Mouse (Mus musculus) ovary, postnatal 10 days (tissue): ENCODE data around the gene Nrgn.

Source experiments
- DNase-seq: peaks from one replicate; pipeline ENCODE4 v3.0.0; 2022; ENCODE audit warnings: low spot score

Nrgn gene

GRCm38 (mm10) chr9:37530031-37530887, 22.4 kb downstream of the Nrgn start:
- DNase-seq: no peak

- DNase-seq: no peak
These were observed 24.3 kb downstream of the Nrgn start for GRCm38 (mm10) chr9:37528225-37528970.

- DNase-seq: no peak
These were observed 25.1 kb downstream of the Nrgn start, which contains the start of gene Esam for GRCm38 (mm10) chr9:37527396-37528224. TSS of gene Esam (plus strand) at chr9:37528078.

- no peak for DNase-seq
These were observed 26.0 kb downstream of the Nrgn start for GRCm38 (mm10) chr9:37526443-37527395.

GRCm38 (mm10) chr9:37525461-37525860, 27.2 kb downstream of the Nrgn start:
- no peak for DNase-seq

GRCm38 (mm10) chr9:37519995-37520394, 32.7 kb downstream of the Nrgn start:
- no peak for DNase-seq

- no peak for DNase-seq
These were observed 33.7 kb downstream of the Nrgn start for GRCm38 (mm10) chr9:37518991-37519390.

GRCm38 (mm10) chr9:37517467-37517866, 35.2 kb downstream of the Nrgn start:
- no peak for DNase-seq

GRCm38 (mm10) chr9:37514456-37514855, 38.2 kb downstream of the Nrgn start:
- no peak for DNase-seq

GRCm38 (mm10) chr9:37512097-37512496, 40.6 kb downstream of the Nrgn start:
- no peak for DNase-seq

- DNase-seq: no peak
These were observed 46.7 kb downstream of the Nrgn start for GRCm38 (mm10) chr9:37506023-37506422.

GRCm38 (mm10) chr9:37504348-37504747, 48.4 kb downstream of the Nrgn start:
- DNase-seq: no peak

- DNase-seq: no peak
These were observed 51.5 kb downstream of the Nrgn start for GRCm38 (mm10) chr9:37501170-37501569.

GRCm38 (mm10) chr9:37500201-37500600, 52.5 kb downstream of the Nrgn start:
- no peak for DNase-seq

- DNase-seq: no peak
These were observed 56.4 kb downstream of the Nrgn start for GRCm38 (mm10) chr9:37496325-37496724.

GRCm38 (mm10) chr9:37495761-37496160, 56.9 kb downstream of the Nrgn start:
- no peak for DNase-seq
